Mouse (Mus musculus): ENCODE measurements around the gene Ctse. TPM values are rescaled to one million over a fixed set of nuclear protein-coding genes. Genes with fewer than 3 reads are reported as not detected.
A peak's percentile ranks its signal among the peaks of the same experiment; 100 is the strongest.

Gene Ctse
- polyA plus RNA-seq (2012; rRNA removed) = 6.4 and 6.8 TPM in 2 replicates

GRCm38 (mm10) chr1:131637791-131638540, at the start of gene Ctse:
Ctse (plus strand) TSS chr1:131638306.
- H3K27ac ChIP-seq (ENCODE audit: control insufficient read depth, insufficient read depth, low read length) = peak within 1 kb of the TSS; percentile 84
- H3K36me3 ChIP-seq (ENCODE audit: control insufficient read depth, insufficient read depth, low read length) = no peaks in the 10 kb centered on the region
- 7% methylated on average over 9 of the region's 9 CpGs for WGBS
- H3K4me3 ChIP-seq (ENCODE audit: control insufficient read depth, insufficient read depth, low read length) = peak within 1 kb of the TSS; percentile 66
- TF ChIP-seq CTCF (IDR thresholded peaks at IDR 0.05; ENCODE audit: borderline replicate concordance, control insufficient read depth, extremely low read depth, insufficient read depth, low read length, poor library complexity) (no peak), POLR2A (IDR thresholded peaks at IDR 0.05; ENCODE audit: control insufficient read depth, extremely low read depth, insufficient read depth, low read length, poor library complexity) (no peak)
- DNase-seq = peak; percentile 67
- peaks cover 3% of the 10 kb centered on the region; the same call in 1 of the 2 replicates for H3K4me1 ChIP-seq (replicated peaks; ENCODE audit: control insufficient read depth, insufficient read depth, low read length)
- no peaks in the 10 kb centered on the region for H3K27me3 ChIP-seq (ENCODE audit: control insufficient read depth, insufficient read depth, low read length)

DNA sequence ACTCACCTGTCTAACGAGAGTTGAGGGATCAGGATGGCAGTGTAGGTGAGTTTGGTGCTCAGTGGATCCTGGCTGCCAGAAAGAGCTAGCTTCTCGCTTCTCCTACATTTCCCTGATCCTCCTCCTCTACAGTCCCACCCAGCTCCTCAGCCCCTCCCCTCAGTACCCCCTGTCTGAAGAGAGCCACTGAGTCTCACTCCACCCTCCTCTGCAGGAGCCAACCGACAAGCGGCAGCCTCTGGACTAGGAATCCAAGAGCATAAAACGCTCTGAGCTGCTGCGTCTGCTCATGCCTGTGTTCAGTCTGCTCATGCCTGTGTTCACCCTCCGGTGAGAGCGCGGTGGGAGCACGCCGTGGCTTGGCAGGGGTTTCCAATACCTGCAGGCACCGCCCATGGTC, 39.2 kb upstream of the Ctse start, which contains the start of gene Avpr1b:
Avpr1b (plus strand) TSS at position 335 of the 400 bp plus-strand sequence.
- no peaks in the 10 kb centered on the region for H3K36me3 ChIP-seq (ENCODE audit: control insufficient read depth, insufficient read depth, low read length)
- DNase-seq = no peak
- H3K27me3 ChIP-seq (ENCODE audit: control insufficient read depth, insufficient read depth, low read length) = 0 out of 2 replicates have a peak, but pooled peaks cover 2% of the 10 kb centered on the region
- 44% methylated on average over 12 of the region's 12 CpGs for WGBS
- 0 out of 2 replicates have a peak, but pooled peaks cover 2% of the 10 kb centered on the region for H3K4me1 ChIP-seq (replicated peaks; ENCODE audit: control insufficient read depth, insufficient read depth, low read length)
- no peak within 1 kb of the TSS for H3K4me3 ChIP-seq (ENCODE audit: control insufficient read depth, insufficient read depth, low read length)
- TF ChIP-seq CTCF (IDR thresholded peaks at IDR 0.05; ENCODE audit: borderline replicate concordance, control insufficient read depth, extremely low read depth, insufficient read depth, low read length, poor library complexity) = no peak
- no peak for TF ChIP-seq POLR2A (IDR thresholded peaks at IDR 0.05; ENCODE audit: control insufficient read depth, extremely low read depth, insufficient read depth, low read length, poor library complexity)
- no peak within 1 kb of the TSS for H3K27ac ChIP-seq (ENCODE audit: control insufficient read depth, insufficient read depth, low read length)

DNA sequence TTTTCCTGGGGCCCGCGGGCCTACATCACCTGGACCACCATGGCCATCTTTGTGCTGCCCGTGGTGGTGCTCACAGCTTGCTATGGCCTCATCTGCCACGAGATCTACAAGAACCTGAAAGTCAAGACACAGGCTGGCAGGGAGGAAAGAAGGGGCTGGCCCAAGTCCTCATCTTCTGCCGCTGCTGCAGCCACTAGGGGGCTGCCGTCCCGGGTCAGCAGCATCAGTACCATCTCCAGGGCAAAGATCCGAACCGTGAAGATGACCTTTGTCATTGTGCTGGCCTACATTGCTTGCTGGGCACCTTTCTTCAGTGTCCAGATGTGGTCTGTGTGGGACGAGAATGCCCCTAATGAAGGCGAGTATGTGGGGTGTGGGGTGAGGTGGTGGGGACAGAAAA, 37.8 kb upstream of the Ctse start:
- 0 out of 2 replicates have a peak, but pooled peaks cover 2% of the 10 kb centered on the region for H3K27me3 ChIP-seq (ENCODE audit: control insufficient read depth, insufficient read depth, low read length)
- peak; percentile 22 for DNase-seq
- no peak overlapping the region for H3K27ac ChIP-seq (ENCODE audit: control insufficient read depth, insufficient read depth, low read length)
- no peaks in the 10 kb centered on the region for H3K36me3 ChIP-seq (ENCODE audit: control insufficient read depth, insufficient read depth, low read length)
- 37% methylated on average over 11 of the region's 11 CpGs for WGBS
- TF ChIP-seq CTCF (IDR thresholded peaks at IDR 0.05; ENCODE audit: borderline replicate concordance, control insufficient read depth, extremely low read depth, insufficient read depth, low read length, poor library complexity) (peak; percentile 65; the same call in 1 of the 2 replicates), POLR2A (IDR thresholded peaks at IDR 0.05; ENCODE audit: control insufficient read depth, extremely low read depth, insufficient read depth, low read length, poor library complexity) (no peak)
- H3K4me3 ChIP-seq (ENCODE audit: control insufficient read depth, insufficient read depth, low read length) = no peak overlapping the region
- 0 out of 2 replicates have a peak, but pooled peaks cover 2% of the 10 kb centered on the region for H3K4me1 ChIP-seq (replicated peaks; ENCODE audit: control insufficient read depth, insufficient read depth, low read length)

- 85% methylated on average over 2 of the region's 2 CpGs for whole genome bisulfite sequencing
- H3K4me1 ChIP-seq (replicated peaks; ENCODE audit: control insufficient read depth, insufficient read depth, low read length) = no peaks in the 10 kb centered on the region
- DNase-seq = no peak
- H3K36me3 ChIP-seq (ENCODE audit: control insufficient read depth, insufficient read depth, low read length) = no peaks in the 10 kb centered on the region
- H3K27me3 ChIP-seq (ENCODE audit: control insufficient read depth, insufficient read depth, low read length) = no peaks in the 10 kb centered on the region
- H3K27ac ChIP-seq (ENCODE audit: control insufficient read depth, insufficient read depth, low read length) = no peak overlapping the region
- TF ChIP-seq POLR2A (IDR thresholded peaks at IDR 0.05; ENCODE audit: control insufficient read depth, extremely low read depth, insufficient read depth, low read length, poor library complexity) = no peak
- no peak for TF ChIP-seq CTCF (IDR thresholded peaks at IDR 0.05; ENCODE audit: borderline replicate concordance, control insufficient read depth, extremely low read depth, insufficient read depth, low read length, poor library complexity)
- H3K4me3 ChIP-seq (ENCODE audit: control insufficient read depth, insufficient read depth, low read length) = no peak overlapping the region
Measured at GRCm38 (mm10) chr1:131606719-131607118, 31.4 kb upstream of the Ctse start.

- no peaks in the 10 kb centered on the region for H3K27me3 ChIP-seq (ENCODE audit: control insufficient read depth, insufficient read depth, low read length)
- no peak overlapping the region for H3K27ac ChIP-seq (ENCODE audit: control insufficient read depth, insufficient read depth, low read length)
- H3K4me1 ChIP-seq (replicated peaks; ENCODE audit: control insufficient read depth, insufficient read depth, low read length) = no peaks in the 10 kb centered on the region
- 70% methylated on average over 4 of the region's 4 CpGs for WGBS
- TF ChIP-seq POLR2A (IDR thresholded peaks at IDR 0.05; ENCODE audit: control insufficient read depth, extremely low read depth, insufficient read depth, low read length, poor library complexity) = no peak
- no peak for TF ChIP-seq CTCF (IDR thresholded peaks at IDR 0.05; ENCODE audit: borderline replicate concordance, control insufficient read depth, extremely low read depth, insufficient read depth, low read length, poor library complexity)
- H3K36me3 ChIP-seq (ENCODE audit: control insufficient read depth, insufficient read depth, low read length) = no peaks in the 10 kb centered on the region
- DNase-seq = peak; percentile 16
- H3K4me3 ChIP-seq (ENCODE audit: control insufficient read depth, insufficient read depth, low read length) = no peak overlapping the region
Measured at GRCm38 (mm10) chr1:131612556-131613155, 25.4 kb upstream of the Ctse start.

DNA sequence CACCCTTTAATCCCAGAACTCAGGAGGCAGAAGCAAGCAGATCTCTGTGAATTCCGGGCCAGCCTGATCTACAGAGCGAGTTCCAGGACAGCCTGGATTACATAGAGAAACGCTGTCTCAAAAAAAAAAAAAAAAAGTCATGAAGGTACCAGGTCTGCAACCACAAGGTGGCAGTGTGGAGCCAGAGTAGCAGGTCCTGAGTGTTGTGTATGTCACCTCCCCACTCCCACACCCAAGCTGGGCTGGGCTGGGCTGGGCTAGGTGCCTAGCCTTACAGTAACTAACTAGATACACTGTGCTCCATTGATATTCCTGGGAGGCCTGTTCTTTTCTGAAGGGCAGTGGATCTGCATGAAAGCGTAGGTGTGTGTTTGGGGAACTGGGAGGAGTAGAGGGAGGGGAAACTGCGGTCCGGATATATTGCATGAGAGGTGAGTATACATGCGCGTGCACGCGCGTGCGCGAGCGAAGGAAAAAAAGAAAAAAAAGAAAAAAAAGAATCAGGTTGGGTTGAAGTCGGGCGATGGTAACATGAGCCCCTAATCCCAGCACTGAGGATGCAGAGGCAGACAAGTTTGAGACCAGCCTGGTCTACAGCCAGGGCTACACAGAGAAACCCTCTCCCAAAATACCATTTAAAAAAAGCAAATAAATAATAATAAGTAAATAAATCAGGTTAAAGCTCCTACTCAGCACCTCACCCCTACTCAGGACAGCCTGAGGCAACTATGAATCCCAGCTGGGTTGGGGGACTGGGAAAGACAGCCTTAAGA, 24.6 kb upstream of the Ctse start:
- Histone ChIP-seq H3K4me1 (replicated peaks; ENCODE audit: control insufficient read depth, insufficient read depth, low read length) (no peaks in the 10 kb centered on the region), H3K4me3 (ENCODE audit: control insufficient read depth, insufficient read depth, low read length) (no peak overlapping the region), H3K27ac (ENCODE audit: control insufficient read depth, insufficient read depth, low read length) (no peak overlapping the region), H3K27me3 (ENCODE audit: control insufficient read depth, insufficient read depth, low read length) (no peaks in the 10 kb centered on the region), H3K36me3 (ENCODE audit: control insufficient read depth, insufficient read depth, low read length) (no peaks in the 10 kb centered on the region)
- peak; percentile 82 for DNase-seq
- TF ChIP-seq CTCF (IDR thresholded peaks at IDR 0.05; ENCODE audit: borderline replicate concordance, control insufficient read depth, extremely low read depth, insufficient read depth, low read length, poor library complexity) (peak; percentile 67; the same call in 1 of the 2 replicates), POLR2A (IDR thresholded peaks at IDR 0.05; ENCODE audit: control insufficient read depth, extremely low read depth, insufficient read depth, low read length, poor library complexity) (no peak)
- 74% methylated on average over 16 of the region's 16 CpGs for WGBS

Measured in thymus, adult 2 months (tissue).